Mouse (Mus musculus) erythroblast, embryonic 14.5 days (primary cell): ENCODE measurements around the gene Rab2b. TPM values are rescaled to one million over a fixed set of nuclear protein-coding genes. Genes with fewer than 3 reads are reported as not detected.

Experiments
- H3K27me3 ChIP-seq: 2 replicates; pipeline ENCODE4 v1.6.1; 2012; ENCODE audit warnings: inconsistent platforms; ENCODE audit not compliant: control insufficient read depth
- H3K36me3 ChIP-seq: 2 replicates; pipeline ENCODE4 v1.6.1; 2012; ENCODE audit warnings: mild to moderate bottlenecking, inconsistent platforms; ENCODE audit not compliant: control insufficient read depth
- H3K4me1 ChIP-seq: 2 replicates; pipeline ENCODE4 v1.6.1; 2012; ENCODE audit warnings: inconsistent platforms; ENCODE audit not compliant: control insufficient read depth
- H3K4me3 ChIP-seq: replicated peaks from 2 replicates; pipeline ENCODE3; 2012; ENCODE audit warnings: moderate library complexity, mild to moderate bottlenecking, inconsistent platforms
- H3K9me3 ChIP-seq: 2 replicates; pipeline ENCODE4 v1.6.1; 2012; ENCODE audit warnings: low read length, inconsistent platforms, mixed read lengths; ENCODE audit not compliant: control insufficient read depth
- GATA1 ChIP-seq: IDR thresholded peaks from 2 replicates; pipeline ENCODE4 v1.6.1; 2012; ENCODE audit warnings: low read length, inconsistent platforms, mixed read lengths
- TAL1 ChIP-seq: IDR thresholded peaks from 3 replicates; pipeline ENCODE4 v1.6.1; 2012; ENCODE audit warnings: low read length, inconsistent platforms, mixed read lengths
- polyA plus RNA-seq: library from polyadenylated mRNA; stranded (reverse); fragments of >175 nt; gene quantifications from 2 replicates; pipeline ENCODE4 v1.2.3, GENCODE M21; 2012

Gene Rab2b
- 0.04 TPM in 1 of 2 replicates, not detected in the other for polyA plus RNA-seq

DNA sequence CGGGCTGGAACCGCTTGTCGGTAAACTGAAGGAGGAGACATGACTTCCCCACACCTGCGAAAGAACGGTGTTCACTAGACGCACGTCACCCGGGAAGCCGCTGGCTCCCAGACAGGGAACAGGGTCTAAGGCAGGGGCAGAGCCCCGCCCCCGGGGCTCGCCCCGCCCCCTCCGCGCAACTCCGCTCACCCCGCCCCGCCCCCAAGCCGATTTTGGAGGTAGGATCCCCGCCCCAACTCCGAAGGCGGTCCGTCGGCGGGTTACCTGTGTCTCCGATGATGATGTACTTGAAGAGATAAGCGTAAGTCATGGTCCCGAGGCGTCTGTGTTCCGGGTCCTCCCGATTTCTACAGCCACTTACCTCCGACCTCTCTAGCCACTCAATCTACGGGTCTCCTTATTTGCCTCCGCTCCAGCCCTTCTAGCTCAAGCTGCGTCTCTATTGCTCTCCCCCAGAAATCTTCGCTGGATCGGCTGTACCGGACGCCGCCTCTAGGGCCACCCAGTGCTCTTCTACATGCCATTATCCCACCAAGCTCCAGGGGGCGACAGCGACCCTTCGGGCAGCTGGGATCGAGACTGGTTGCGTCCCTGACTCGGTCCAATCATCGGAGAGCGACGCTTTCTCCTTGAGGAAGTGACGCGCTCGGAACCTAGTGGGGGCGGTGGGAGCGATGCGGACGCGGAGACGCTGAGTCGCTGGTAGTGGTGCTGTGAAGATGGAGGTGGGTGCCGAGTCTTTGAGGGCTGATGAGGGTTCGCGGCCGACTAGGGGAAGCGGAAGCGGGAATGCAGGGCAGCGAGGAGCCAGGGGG is at the start of gene Rab2b, which contains the start of gene Tox4:
TSS of gene Rab2b (minus strand) at position 614 of the 815 bp plus-strand sequence.
TSS of gene Tox4 (plus strand) at position 215 of the 815 bp plus-strand sequence.
- no peak for TF ChIP-seq GATA1
- TF ChIP-seq TAL1, result no peak
- Histone ChIP-seq H3K27me3 (no peaks in the 10 kb centered on the region), H3K4me1 (peaks cover 26% of the 10 kb centered on the region), H3K36me3 (peaks cover 10% of the 10 kb centered on the region), H3K9me3 (no peaks in the 10 kb centered on the region), H3K4me3 (peak within 1 kb of the TSS; percentile 77)

DNA sequence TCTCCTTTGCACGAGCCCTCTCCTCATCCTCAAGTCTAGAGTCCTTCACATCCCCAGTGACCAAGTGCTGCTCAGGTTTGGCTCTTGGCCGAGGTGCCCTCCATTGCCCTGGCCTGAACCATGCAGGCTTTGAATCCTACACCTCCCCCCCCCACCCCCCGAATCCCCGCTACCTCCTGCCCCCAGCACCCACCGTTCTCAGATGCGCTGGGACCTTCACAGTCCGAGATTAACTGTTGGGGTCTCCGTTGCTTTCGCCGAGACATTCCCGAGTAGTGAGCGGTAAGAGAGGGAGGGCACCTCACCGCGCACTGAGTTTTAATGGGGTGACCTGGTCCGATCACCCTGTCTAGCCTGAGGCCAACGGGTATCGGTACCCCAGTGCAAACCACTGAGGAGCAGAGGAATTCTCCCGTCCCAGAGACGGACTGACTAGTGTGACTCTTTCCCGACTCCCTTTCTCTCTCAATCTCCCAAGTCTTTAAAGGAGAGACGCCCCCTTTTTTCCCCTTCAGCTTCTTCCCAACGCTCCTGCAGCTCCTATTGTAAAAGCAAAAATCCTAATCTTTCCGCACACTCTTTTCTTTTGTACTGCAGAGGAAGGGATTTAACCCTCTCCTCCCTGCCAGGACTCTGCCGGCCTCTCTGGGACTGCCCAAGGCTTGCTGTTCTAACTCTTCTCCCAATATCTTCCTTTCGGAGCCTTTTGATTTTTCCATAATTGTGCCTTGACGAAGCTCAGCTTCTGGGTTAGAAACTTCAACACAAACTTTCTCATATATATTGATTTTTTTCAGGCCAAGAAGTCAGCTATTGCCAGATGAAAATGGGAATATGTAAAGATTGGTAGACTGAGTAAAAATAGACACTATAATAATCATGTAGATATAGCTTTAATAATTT is 48.8 kb upstream of the Rab2b start, which contains the start of gene Sall2:
TSS of gene Sall2 (minus strand) at position 853 of the 903 bp plus-strand sequence.
- Histone ChIP-seq H3K9me3 (no peaks in the 10 kb centered on the region; the same call in 1 of the 2 replicates), H3K27me3 (peaks cover 87% of the 10 kb centered on the region), H3K4me1 (no peaks in the 10 kb centered on the region), H3K36me3 (no peaks in the 10 kb centered on the region), H3K4me3 (no peak within 1 kb of the TSS)
- TF ChIP-seq TAL1 (no peak), GATA1 (no peak)

DNA sequence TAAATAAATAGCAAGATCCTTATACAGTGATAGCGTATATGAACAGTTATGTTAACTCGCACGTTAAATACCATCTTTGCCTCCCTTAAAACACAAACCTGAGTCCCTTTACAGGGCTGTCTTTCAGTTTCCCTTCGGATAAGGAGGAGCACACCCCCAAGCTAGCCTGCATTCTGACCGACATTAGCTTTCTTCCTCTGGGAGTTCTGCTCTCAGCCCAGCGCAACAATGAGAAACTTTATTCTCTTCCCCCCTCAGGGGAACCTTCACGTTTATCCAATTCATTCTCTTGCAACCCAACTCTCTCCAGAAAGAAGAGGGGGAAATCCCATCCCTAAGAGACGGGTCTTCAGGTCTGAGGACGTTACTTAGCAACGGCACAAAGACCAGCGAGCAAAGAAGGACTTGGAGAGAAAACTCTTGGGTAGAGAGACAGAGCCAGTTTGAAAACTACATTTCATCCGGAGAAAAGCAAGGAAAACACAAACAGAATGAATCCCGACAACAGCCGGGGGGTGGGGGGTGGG is 48.1 kb upstream of the Rab2b start:
- TF ChIP-seq TAL1 (no peak), GATA1 (no peak)
- Histone ChIP-seq H3K4me3 (no peak overlapping the region), H3K4me1 (no peaks in the 10 kb centered on the region), H3K9me3 (no peaks in the 10 kb centered on the region; the same call in 1 of the 2 replicates), H3K36me3 (no peaks in the 10 kb centered on the region), H3K27me3 (peaks cover 89% of the 10 kb centered on the region)

DNA sequence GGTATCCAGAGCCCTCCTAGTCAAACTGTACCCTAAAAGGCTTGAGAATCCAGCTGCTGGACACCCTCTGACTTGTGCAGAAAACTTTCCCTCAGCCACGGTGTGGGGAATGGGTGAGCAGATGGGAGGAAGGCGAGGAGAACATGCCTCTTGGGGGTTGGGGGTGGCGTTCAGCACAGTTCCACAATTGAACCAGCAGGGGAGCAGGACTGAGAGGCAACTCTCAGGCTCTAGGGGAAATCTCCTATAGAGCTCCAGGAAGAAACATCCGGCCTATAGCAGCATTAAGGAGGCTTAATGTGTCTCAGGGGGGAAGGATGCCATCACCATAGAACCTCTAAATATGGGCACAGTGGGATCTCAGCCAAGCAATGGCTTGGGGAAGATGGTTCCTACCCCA is 46.5 kb upstream of the Rab2b start:
- Histone ChIP-seq H3K9me3 (no peaks in the 10 kb centered on the region; the same call in 1 of the 2 replicates), H3K4me3 (no peak overlapping the region), H3K36me3 (no peaks in the 10 kb centered on the region), H3K27me3 (peaks cover 76% of the 10 kb centered on the region), H3K4me1 (no peaks in the 10 kb centered on the region)
- TF ChIP-seq GATA1 (no peak), TAL1 (no peak)

DNA sequence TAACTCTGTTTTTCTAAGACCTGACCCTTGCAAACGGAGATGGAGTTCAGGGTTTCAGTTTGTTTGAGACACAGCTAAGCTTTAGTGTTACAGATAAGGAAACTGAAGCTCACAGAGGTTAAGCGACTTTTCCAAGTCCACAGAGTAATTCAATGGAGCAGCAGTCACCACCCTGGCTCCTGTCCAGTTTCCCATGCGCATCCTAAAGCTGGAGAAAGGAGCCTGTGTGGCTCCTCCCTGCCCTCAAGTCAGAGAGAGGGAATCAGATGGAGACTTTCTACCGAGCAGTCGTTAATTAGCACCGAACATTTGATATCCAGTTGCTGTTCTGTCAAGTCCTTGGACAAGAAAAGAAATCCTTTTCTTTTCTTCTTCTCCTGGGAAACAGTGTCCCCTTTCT is 40.0 kb upstream of the Rab2b start:
- Histone ChIP-seq H3K27me3 (peaks cover 61% of the 10 kb centered on the region), H3K4me1 (peaks cover 11% of the 10 kb centered on the region), H3K9me3 (no peaks in the 10 kb centered on the region), H3K4me3 (no peak overlapping the region), H3K36me3 (no peaks in the 10 kb centered on the region)
- no peak for TF ChIP-seq GATA1
- TF ChIP-seq TAL1, result no peak

DNA sequence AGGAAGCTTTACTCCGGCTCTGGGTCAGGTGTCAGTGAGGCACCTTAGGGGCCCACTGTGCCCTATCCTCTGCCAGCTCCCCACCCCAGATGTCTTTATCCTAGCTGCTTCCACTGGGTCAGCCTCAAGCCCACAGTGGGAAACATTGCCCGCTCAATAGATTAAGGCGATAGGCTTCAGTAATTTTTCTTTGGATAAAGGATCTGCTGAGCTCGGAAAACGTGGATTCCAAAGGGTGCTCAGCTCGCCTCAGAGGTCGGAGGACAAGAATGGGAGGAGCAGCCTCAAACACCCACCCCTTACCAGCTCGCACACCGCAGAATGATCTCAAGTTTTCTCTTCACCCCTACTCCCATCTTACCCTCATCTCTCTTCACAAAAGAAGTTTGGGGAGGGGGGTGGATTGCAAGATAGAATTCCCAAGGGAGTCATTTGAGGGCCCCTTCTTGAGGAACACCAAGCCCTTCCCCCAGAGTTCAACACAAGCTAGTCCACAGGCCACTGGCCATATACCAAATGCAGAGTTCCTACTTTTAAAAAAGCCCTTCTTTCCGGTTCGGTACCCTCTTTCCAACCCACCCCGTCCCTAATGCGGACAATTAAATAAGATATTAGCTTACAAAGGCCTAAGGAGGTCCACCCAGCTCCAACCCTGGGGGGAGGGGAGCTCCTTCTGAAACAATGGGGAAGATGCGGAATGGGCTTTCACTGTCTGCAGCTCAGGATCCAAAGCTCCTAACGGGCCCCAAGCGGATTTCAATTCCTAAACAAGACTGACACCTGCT is 37.3 kb upstream of the Rab2b start:
- no peaks in the 10 kb centered on the region; the same call in 1 of the 2 replicates for H3K36me3 ChIP-seq
- H3K4me1 ChIP-seq, result peaks cover 11% of the 10 kb centered on the region
- no peaks in the 10 kb centered on the region for H3K9me3 ChIP-seq
- no peak for TF ChIP-seq TAL1
- TF ChIP-seq GATA1, result no peak
- H3K4me3 ChIP-seq, result peak overlapping the region; percentile 29
- peaks cover 67% of the 10 kb centered on the region for H3K27me3 ChIP-seq

DNA sequence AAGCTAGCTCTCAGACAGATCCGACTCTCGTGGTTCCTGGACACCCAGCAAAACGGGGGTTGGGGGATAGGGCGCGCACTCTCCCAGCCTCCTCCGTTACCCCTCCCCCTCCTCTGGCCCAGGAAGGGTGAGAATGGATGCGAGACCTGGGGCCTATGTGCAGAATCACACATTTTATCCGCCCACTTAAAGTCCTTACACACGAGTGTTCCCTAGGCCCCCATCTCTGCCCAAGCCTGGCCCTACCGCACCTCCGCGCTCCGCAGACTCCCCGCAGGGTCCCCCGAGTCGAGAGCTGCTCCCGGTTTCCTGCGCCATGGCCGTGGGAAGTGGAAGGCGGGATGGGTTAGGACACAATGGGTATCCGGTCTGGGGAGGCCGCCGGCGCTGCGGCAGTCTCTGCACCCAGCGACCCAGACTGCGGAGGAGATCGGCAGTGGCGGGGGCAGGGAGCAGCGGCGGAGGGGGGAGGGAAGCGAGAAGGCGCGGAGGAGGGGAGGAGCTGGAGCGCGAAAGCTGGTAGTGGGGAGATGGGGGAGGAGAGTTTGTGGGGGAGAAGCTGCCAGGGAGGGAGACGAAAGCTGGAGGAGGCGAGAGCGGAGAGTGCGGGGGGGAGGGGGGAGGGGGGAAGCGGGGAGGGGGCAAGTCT is 36.6 kb upstream of the Rab2b start:
- H3K36me3 ChIP-seq, result no peaks in the 10 kb centered on the region; the same call in 1 of the 2 replicates
- H3K4me1 ChIP-seq, result peaks cover 11% of the 10 kb centered on the region
- TF ChIP-seq GATA1 (no peak), TAL1 (no peak)
- peaks cover 67% of the 10 kb centered on the region for H3K27me3 ChIP-seq
- peak overlapping the region; percentile 62 for H3K4me3 ChIP-seq
- no peaks in the 10 kb centered on the region for H3K9me3 ChIP-seq

DNA sequence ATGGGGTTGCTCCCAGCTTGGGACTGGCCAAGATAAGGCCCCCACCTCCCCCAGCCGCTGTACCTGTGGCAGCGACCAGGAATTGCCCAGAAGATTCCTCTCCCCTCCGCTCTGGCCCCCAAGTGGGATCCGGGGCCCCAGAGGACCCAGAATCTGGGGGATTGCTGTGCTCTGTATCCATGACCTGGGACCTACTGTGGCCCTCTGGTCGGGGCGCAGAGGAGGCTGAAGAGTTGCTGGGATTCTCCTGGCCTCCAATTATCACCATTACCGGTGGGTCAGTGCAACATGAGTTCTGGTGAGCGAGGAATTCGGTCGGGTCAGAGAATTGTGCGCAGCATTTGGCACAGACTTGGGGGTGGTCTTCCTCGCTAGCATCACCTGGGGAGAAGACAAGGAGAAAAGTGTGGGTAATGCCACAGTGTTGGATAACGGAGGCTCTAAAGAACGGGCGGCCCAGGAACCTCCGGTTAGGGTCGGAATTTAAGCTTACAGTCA is 36.0 kb upstream of the Rab2b start:
- peak overlapping the region; percentile 62 for H3K4me3 ChIP-seq
- H3K36me3 ChIP-seq, result no peaks in the 10 kb centered on the region; the same call in 1 of the 2 replicates
- no peaks in the 10 kb centered on the region for H3K9me3 ChIP-seq
- H3K27me3 ChIP-seq, result peaks cover 67% of the 10 kb centered on the region
- no peak for TF ChIP-seq GATA1
- no peak for TF ChIP-seq TAL1
- peaks cover 11% of the 10 kb centered on the region for H3K4me1 ChIP-seq
